Mouse (Mus musculus) CH12.LX (cell line): ENCODE measurements around the gene Ankrd17. TPM values are rescaled to one million over a fixed set of nuclear protein-coding genes. Genes with fewer than 3 reads are reported as not detected.

Experiments used
- DNase-seq: peaks from one replicate; pipeline ENCODE4 v3.0.0-alpha.2; 2013; ENCODE audit errors: extremely low read depth
- H3K27ac ChIP-seq: 2 replicates; pipeline ENCODE4 v1.5.1; 2012; ENCODE audit warnings: low read depth, mild to moderate bottlenecking, control low read depth, moderate library complexity; ENCODE audit not compliant: insufficient read depth
- H3K27me3 ChIP-seq: replicated peaks from 2 replicates; pipeline ENCODE3; 2012; ENCODE audit warnings: inconsistent platforms
- H3K36me3 ChIP-seq, 2 experiments: replicated peaks in 1 of 2; 2 replicates each; pipeline versions ENCODE3 to v1.6.1; 2012; ENCODE audit warnings: inconsistent platforms in 1 of 2, low read length in 1 of 2, mild to moderate bottlenecking in 1 of 2, mixed read lengths in 1 of 2, moderate library complexity in 1 of 2; ENCODE audit not compliant: control insufficient read depth in 1 of 2, insufficient read depth in 1 of 2
- H3K4me1 ChIP-seq, 2 experiments: 2 replicates each; pipeline ENCODE4 v1.6.1; 2012; ENCODE audit warnings: inconsistent platforms in 1 of 2, moderate library complexity in 1 of 2; ENCODE audit not compliant: insufficient read depth in 2 of 2, control insufficient read depth in 1 of 2
- H3K4me2 ChIP-seq: 2 replicates; pipeline ENCODE4 v1.6.1; 2012; ENCODE audit warnings: low read depth, mild to moderate bottlenecking, control low read depth; ENCODE audit not compliant: poor library complexity, insufficient read depth, severe bottlenecking
- H3K4me3 ChIP-seq, 3 experiments: fragments of 150-350 bp in 1 of 3; sonication (generic) in 1 of 3; replicated peaks in 1 of 3; 2 replicates each; pipeline versions ENCODE3 to v1.5.1; 2011 to 2012; ENCODE audit warnings: low read depth in 2 of 3, low read length in 2 of 3, mild to moderate bottlenecking in 2 of 3, moderate library complexity in 2 of 3, control low read depth in 1 of 3, improper control_type of control experiment in 1 of 3, inconsistent platforms in 1 of 3, mixed read lengths in 1 of 3; ENCODE audit not compliant: poor library complexity in 1 of 3
- H3K79me2 ChIP-seq: replicated peaks from 2 replicates; pipeline ENCODE4 v1.6.1; 2012; ENCODE audit warnings: mild to moderate bottlenecking, moderate library complexity; ENCODE audit not compliant: control insufficient read depth, poor library complexity, insufficient read depth, severe bottlenecking; ENCODE audit errors: extremely low read depth
- H3K9ac ChIP-seq: 2 replicates; pipeline ENCODE4 v1.6.1; 2012; ENCODE audit warnings: low read depth, mild to moderate bottlenecking, control low read depth, moderate library complexity; ENCODE audit not compliant: insufficient read depth
- H3K9me3 ChIP-seq: replicated peaks from 2 replicates; pipeline ENCODE3; 2012; ENCODE audit warnings: low read length, inconsistent platforms, mixed read lengths
- BHLHE40 ChIP-seq: IDR thresholded peaks from 2 replicates; pipeline ENCODE4 v1.6.1; 2011; ENCODE audit warnings: mild to moderate bottlenecking, low read depth, low read length, improper control_type of control experiment
- CHD1 ChIP-seq: IDR thresholded peaks from 2 replicates; pipeline ENCODE4 v1.6.1; 2012; ENCODE audit warnings: low read depth, low read length, improper control_type of control experiment, inconsistent platforms
- EP300 ChIP-seq: IDR thresholded peaks from 2 replicates; pipeline ENCODE4 v1.6.1; 2011; ENCODE audit warnings: low read length, improper control_type of control experiment
- ETS1 ChIP-seq: conservative IDR thresholded peaks from 2 replicates; pipeline ENCODE4 v1.6.1; 2012; ENCODE audit warnings: low read depth, mild to moderate bottlenecking, inconsistent platforms, low read length, improper control_type of control experiment, moderate library complexity
- GABPA ChIP-seq: IDR thresholded peaks from 2 replicates; pipeline ENCODE4 v1.6.1; 2012; ENCODE audit warnings: low read depth, low read length, improper control_type of control experiment, inconsistent platforms; ENCODE audit not compliant: insufficient replicate concordance
- IRF4 ChIP-seq: IDR thresholded peaks from 2 replicates; pipeline ENCODE4 v1.6.1; 2014; ENCODE audit warnings: low read depth, mild to moderate bottlenecking, inconsistent platforms, low read length, improper control_type of control experiment
- JUN ChIP-seq: IDR thresholded peaks from 2 replicates; pipeline ENCODE4 v1.6.1; 2011; ENCODE audit warnings: low read depth, mild to moderate bottlenecking, low read length, improper control_type of control experiment, moderate library complexity; ENCODE audit not compliant: insufficient read depth
- JUND ChIP-seq: conservative IDR thresholded peaks from 2 replicates; pipeline ENCODE4 v1.6.1; 2011; ENCODE audit warnings: low read depth, low read length, improper control_type of control experiment
- KAT2A ChIP-seq: IDR thresholded peaks from 2 replicates; pipeline ENCODE4 v1.6.1; 2012; ENCODE audit warnings: low read length, improper control_type of control experiment, inconsistent platforms; ENCODE audit not compliant: insufficient replicate concordance
- MAX ChIP-seq: IDR thresholded peaks from 2 replicates; pipeline ENCODE4 v1.6.1; 2011; ENCODE audit warnings: low read length, improper control_type of control experiment
- MEF2A ChIP-seq: IDR thresholded peaks from 2 replicates; pipeline ENCODE4 v1.6.1; 2014; ENCODE audit warnings: low read depth, mild to moderate bottlenecking, inconsistent platforms, low read length, improper control_type of control experiment, borderline replicate concordance
- MXI1 ChIP-seq: IDR thresholded peaks from 2 replicates; pipeline ENCODE4 v1.6.1; 2011; ENCODE audit warnings: mild to moderate bottlenecking, low read depth, low read length, improper control_type of control experiment
- MYC ChIP-seq: IDR thresholded peaks from 2 replicates; pipeline ENCODE4 v1.6.1; 2011; ENCODE audit warnings: low read depth, mild to moderate bottlenecking, improper control_type of control experiment, low read length
- NELFE ChIP-seq: IDR thresholded peaks from 2 replicates; pipeline ENCODE4 v1.6.1; 2011; ENCODE audit warnings: low read depth, low read length, improper control_type of control experiment
- NRF1 ChIP-seq: IDR thresholded peaks from 2 replicates; pipeline ENCODE4 v1.6.1; 2014; ENCODE audit warnings: low read depth, mild to moderate bottlenecking, inconsistent platforms, low read length, improper control_type of control experiment, moderate library complexity
- PAX5 ChIP-seq: IDR thresholded peaks from 2 replicates; pipeline ENCODE4 v1.6.1; 2012; ENCODE audit warnings: low read length, inconsistent platforms, mixed read lengths
- POLR2A ChIP-seq: IDR thresholded peaks from 2 replicates; pipeline ENCODE4 v1.6.1; 2011; ENCODE audit warnings: low read depth, mild to moderate bottlenecking, improper control_type of control experiment, low read length
- POLR2AphosphoS2 ChIP-seq: IDR thresholded peaks from 2 replicates; pipeline ENCODE4 v1.6.1; 2011; ENCODE audit warnings: low read depth, low read length, improper control_type of control experiment
- RAD21 ChIP-seq: IDR thresholded peaks from 2 replicates; pipeline ENCODE4 v1.6.1; 2011; ENCODE audit warnings: low read depth, mild to moderate bottlenecking, low read length, improper control_type of control experiment, moderate library complexity
- RCOR1 ChIP-seq: conservative IDR thresholded peaks from 2 replicates; pipeline ENCODE4 v1.6.1; 2012; ENCODE audit warnings: low read depth, mild to moderate bottlenecking, inconsistent platforms, low read length, improper control_type of control experiment
- TCF12 ChIP-seq: IDR thresholded peaks from 2 replicates; pipeline ENCODE4 v1.6.1; 2014; ENCODE audit warnings: low read depth, mild to moderate bottlenecking, inconsistent platforms, low read length, improper control_type of control experiment
- USF2 ChIP-seq: conservative IDR thresholded peaks from 2 replicates; pipeline ENCODE4 v1.6.1; 2011; ENCODE audit warnings: low read depth, low read length, improper control_type of control experiment
- ZKSCAN1 ChIP-seq: IDR thresholded peaks from 2 replicates; pipeline ENCODE4 v1.6.1; 2012; ENCODE audit warnings: low read depth, inconsistent platforms, low read length, improper control_type of control experiment, borderline replicate concordance
- ZMIZ1 ChIP-seq: IDR thresholded peaks from 2 replicates; pipeline ENCODE4 v1.6.1; 2012; ENCODE audit warnings: low read depth, mild to moderate bottlenecking, inconsistent platforms, low read length, improper control_type of control experiment
- dilution Hi-C: fragments of 300-500 bp; cut with MboI; formaldehyde crosslinking; loops from 2 replicates; pipeline ENCODE4 v1.14.3; 2020; ENCODE audit warnings: low sequenced_read_pairs; ENCODE audit not compliant: extremely low pct_unique_long_range_greater_than_20kb, extremely low pct_ligation_motif_present
- in situ Hi-C: fragments of 300-500 bp; cut with MboI; formaldehyde crosslinking; loops from 3 replicates; pipeline ENCODE4 v1.14.3; 2019; ENCODE audit warnings: low sequenced_read_pairs, low pct_ligation_motif_present, low pct_unique_long_range_greater_than_20kb, mixed read lengths
- polyA plus RNA-seq: library from polyadenylated mRNA; unstranded; fragments of >175 nt; gene quantifications from 2 replicates; pipeline ENCODE4 v1.2.1, GENCODE M21; 2012; ENCODE audit warnings: low read depth; ENCODE audit not compliant: insufficient read length
- total RNA-seq, 2 experiments: library from RNA; depleted of rRNA; stranded (reverse); fragments of 300-350 nt in 1 of 2; fragments of >200 nt in 1 of 2; gene quantifications; 2 replicates each; pipeline ENCODE4 v1.2.3; 2012 to 2014

Gene Ankrd17
- total and polyA plus RNA-seq, 3 experiments = 31.7 to 71.5 (median 36.3) TPM

GRCm38 (mm10) chr5:90233305-90233704 is 133.1 kb downstream of the Ankrd17 start:
- TF ChIP-seq ZMIZ1 = no peak
- TF ChIP-seq KAT2A = no peak
- TF ChIP-seq ETS1 = no peak
- no peak for TF ChIP-seq RCOR1
- no peak for TF ChIP-seq NRF1
- TF ChIP-seq USF2 = no peak
- TF ChIP-seq TCF12 = no peak
- no peak for TF ChIP-seq MAX
- TF ChIP-seq POLR2A = no peak
- TF ChIP-seq MYC = no peak
- no peak for TF ChIP-seq EP300
- TF ChIP-seq MEF2A = no peak
- TF ChIP-seq IRF4 = no peak
- no peak for TF ChIP-seq MXI1
- no peak for TF ChIP-seq POLR2AphosphoS2
- no peak for TF ChIP-seq ZKSCAN1
- no peak for TF ChIP-seq GABPA
- TF ChIP-seq JUN = no peak
- no peak overlapping the region for H3K4me3 ChIP-seq
- no peak overlapping the region for H3K27ac ChIP-seq
- H3K79me2 ChIP-seq = no peaks in the 10 kb centered on the region; the same call in 1 of the 2 replicates
- in situ Hi-C loops = no loop called here
- DNase-seq = no peak
- H3K4me1 ChIP-seq = no peaks in the 10 kb centered on the region
- no peaks in the 10 kb centered on the region for H3K9me3 ChIP-seq
- H3K4me2 ChIP-seq = no peak overlapping the region
- no peaks in the 10 kb centered on the region for H3K27me3 ChIP-seq
- H3K9ac ChIP-seq = no peak overlapping the region
- dilution Hi-C loops = no loop called here
- H3K36me3 ChIP-seq = peaks cover 52 to 96% of the 10 kb centered on the region in 2 experiments

- Histone ChIP-seq H3K4me2 (no peak overlapping the region), H3K27ac (no peak overlapping the region), H3K4me3 (no peak overlapping the region), H3K79me2 (no peaks in the 10 kb centered on the region), H3K27me3 (no peaks in the 10 kb centered on the region), H3K9ac (no peak overlapping the region), H3K9me3 (no peaks in the 10 kb centered on the region), H3K4me1 (peaks cover 0 to 3% of the 10 kb centered on the region in 2 experiments; a peak in 2 of 4 replicates), H3K36me3 (peaks cover 37 to 85% of the 10 kb centered on the region in 2 experiments)
- in situ Hi-C loops (loop anchor here (10.0 kb wide), 1 partner anchor 135 kb away; the partner anchor contains the start of genes Ankrd17 and Gm9958), dilution Hi-C loops (no loop called here)
- no peak for DNase-seq
- TF ChIP-seq CHD1 (no peak), RCOR1 (no peak), BHLHE40 (no peak), JUND (no peak), ZMIZ1 (no peak), IRF4 (no peak), GABPA (no peak), POLR2A (no peak), RAD21 (no peak), KAT2A (no peak), NELFE (no peak), ETS1 (no peak), TCF12 (no peak), PAX5 (no peak)
- TF ChIP-seq, all 38 proteins: peak for 0
These were observed 136.6 kb downstream of the Ankrd17 start for GRCm38 (mm10) chr5:90229760-90230159.
